Mouse (Mus musculus) WW6 (cell line): ENCODE data around the gene Vmn2r12.
A peak's percentile ranks its signal among the peaks of the same experiment; 100 is the strongest.
"Not testable (repeated sequence)": the region's sequence is repeated elsewhere in the genome, so short reads cannot be mapped to it uniquely, and the experiment has no call there.

ENCODE experiments used
- DNase-seq: peaks from one replicate; pipeline ENCODE4 v3.0.0-alpha.2; 2013; ENCODE audit warnings: low read depth, low spot score

Vmn2r12 gene

GRCm38 (mm10) chr5:109097850-109098249 is at the start of gene Vmn2r12:
Gene Vmn2r12 (minus strand): TSS chr5:109097950.
- not testable (repeated sequence) for DNase-seq

GRCm38 (mm10) chr5:109139546-109139945 is 41.8 kb upstream of the Vmn2r12 start:
- no peak for DNase-seq

GRCm38 (mm10) chr5:109136731-109137130 is 39.0 kb upstream of the Vmn2r12 start:
- DNase-seq, result no peak

- DNase-seq, result peak; percentile 36
Observed at GRCm38 (mm10) chr5:109096482-109096881, 1.3 kb downstream of the Vmn2r12 start.

GRCm38 (mm10) chr5:109072016-109072415 is 25.7 kb downstream of the Vmn2r12 start:
- DNase-seq, result peak; percentile 13

GRCm38 (mm10) chr5:109059469-109059868 is 38.3 kb downstream of the Vmn2r12 start, which contains the start of gene Vmn2r11:
Gene Vmn2r11 (minus strand): TSS chr5:109059569.
- not testable (repeated sequence) for DNase-seq

- no peak for DNase-seq
Observed at GRCm38 (mm10) chr5:109055286-109055685, 42.5 kb downstream of the Vmn2r12 start.
